Mouse (Mus musculus) hindbrain, embryonic 10.5 days (tissue): Measurements from ENCODE around the gene Klk9. TPM values are rescaled to one million over a fixed set of nuclear protein-coding genes. Genes with fewer than 3 reads are reported as not detected.

Source experiments
- DNase-seq: peaks from one replicate; pipeline ENCODE4 v3.0.0-alpha.2; 2017; ENCODE audit warnings: low spot score
- H3K27ac ChIP-seq: fragments of 300-500 bp; sonication (generic); 2 replicates; pipeline ENCODE4 v1.5.1; 2016; ENCODE audit warnings: mild to moderate bottlenecking, moderate library complexity
- H3K27me3 ChIP-seq: fragments of 300-500 bp; sonication (generic); 2 replicates; pipeline ENCODE4 v1.6.1; 2016; ENCODE audit warnings: mild to moderate bottlenecking; ENCODE audit not compliant: poor library complexity, insufficient read depth, severe bottlenecking
- H3K36me3 ChIP-seq: fragments of 300-500 bp; sonication (generic); 2 replicates; pipeline ENCODE4 v1.6.1; 2016; ENCODE audit warnings: mild to moderate bottlenecking, moderate library complexity
- H3K4me1 ChIP-seq: fragments of 300-500 bp; sonication (generic); replicated peaks from 2 replicates; pipeline ENCODE4 v1.6.1; 2016; ENCODE audit warnings: mild to moderate bottlenecking
- H3K4me3 ChIP-seq: fragments of 300-500 bp; sonication (generic); 2 replicates; pipeline ENCODE4 v1.5.1; 2016; ENCODE audit warnings: mild to moderate bottlenecking, moderate library complexity
- H3K9me3 ChIP-seq: fragments of 300-500 bp; sonication (generic); 2 replicates; pipeline ENCODE4 v1.6.1; 2016; ENCODE audit warnings: mild to moderate bottlenecking, moderate library complexity
- WGBS: fragments of 180-500 bp; shearing (Covaris S2); methylation state at CpG from one replicate; pipeline ENCODE4 v1.1.7; 2016; 5-methylcytosine and 5-hydroxymethylcytosine counted together
- polyA plus RNA-seq: library from polyadenylated mRNA; unstranded; fragments of >200 nt; fragmentation: Nextera tagmentation; extraction: Ambion mirVana; gene quantifications from 2 replicates; pipeline ENCODE4 v1.2.1, GENCODE M21; 2016

The Klk9 gene
- polyA plus RNA-seq, 1 experiment from 2014 or later = 0.13 TPM

- H3K27ac ChIP-seq = no peak overlapping the region
- WGBS = 73% methylated on average over 7 of the region's 7 CpGs
- peaks cover 38% of the 10 kb centered on the region for H3K27me3 ChIP-seq
- no peak overlapping the region for H3K4me3 ChIP-seq
- no peak for DNase-seq
- no peaks in the 10 kb centered on the region for H3K36me3 ChIP-seq
- peaks cover 26% of the 10 kb centered on the region for H3K4me1 ChIP-seq
- H3K9me3 ChIP-seq = no peaks in the 10 kb centered on the region
Observed at GRCm38 (mm10) chr7:43799876-43800275, 8.2 kb downstream of the Klk9 start.

GRCm38 (mm10) chr7:43810994-43811393 is 19.3 kb downstream of the Klk9 start, which contains the start of gene Klk7:
Gene Klk7, plus strand, starts transcription at chr7:43811294.
- Histone ChIP-seq H3K9me3 (no peaks in the 10 kb centered on the region), H3K4me1 (no peaks in the 10 kb centered on the region), H3K27me3 (0 out of 2 replicates have a peak, but pooled peaks cover 3% of the 10 kb centered on the region), H3K36me3 (no peaks in the 10 kb centered on the region), H3K27ac (no peak within 1 kb of the TSS), H3K4me3 (no peak within 1 kb of the TSS)
- no peak for DNase-seq
- 49% methylated on average over 5 of the region's 5 CpGs for WGBS

- no peaks in the 10 kb centered on the region for H3K36me3 ChIP-seq
- no peaks in the 10 kb centered on the region for H3K9me3 ChIP-seq
- H3K4me1 ChIP-seq = no peaks in the 10 kb centered on the region
- H3K27ac ChIP-seq = no peak overlapping the region
- 0 out of 2 replicates have a peak, but pooled peaks cover 3% of the 10 kb centered on the region for H3K27me3 ChIP-seq
- DNase-seq = no peak
- no peak overlapping the region for H3K4me3 ChIP-seq
- WGBS = 84% methylated on average over 7 of the region's 7 CpGs
Observed at GRCm38 (mm10) chr7:43815211-43815610, 23.5 kb downstream of the Klk9 start.

DNA sequence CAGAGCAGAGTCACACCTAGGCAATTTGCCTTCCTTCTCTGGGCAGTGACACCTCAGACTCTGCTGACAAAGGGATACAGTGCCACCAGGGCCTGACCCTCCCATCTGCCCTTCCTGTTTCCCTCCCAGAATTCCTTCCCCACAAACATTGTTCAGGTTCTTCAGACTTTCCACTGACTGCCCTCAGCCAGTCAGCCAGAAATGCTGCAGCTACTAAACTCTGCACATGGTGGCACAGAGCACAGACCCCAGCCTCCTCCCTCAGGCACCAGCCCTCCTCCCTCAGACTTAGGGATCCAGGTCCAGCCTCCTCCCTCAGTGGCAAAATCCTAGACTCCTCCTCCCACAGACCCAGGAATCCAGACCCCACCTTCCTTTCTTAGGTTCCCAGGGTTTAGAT is 25.1 kb downstream of the Klk9 start:
- no peaks in the 10 kb centered on the region for H3K36me3 ChIP-seq
- H3K27ac ChIP-seq = no peak overlapping the region
- DNase-seq = no peak
- H3K4me1 ChIP-seq = no peaks in the 10 kb centered on the region
- H3K9me3 ChIP-seq = no peaks in the 10 kb centered on the region
- no peak overlapping the region for H3K4me3 ChIP-seq
- 0 out of 2 replicates have a peak, but pooled peaks cover 3% of the 10 kb centered on the region for H3K27me3 ChIP-seq

DNA sequence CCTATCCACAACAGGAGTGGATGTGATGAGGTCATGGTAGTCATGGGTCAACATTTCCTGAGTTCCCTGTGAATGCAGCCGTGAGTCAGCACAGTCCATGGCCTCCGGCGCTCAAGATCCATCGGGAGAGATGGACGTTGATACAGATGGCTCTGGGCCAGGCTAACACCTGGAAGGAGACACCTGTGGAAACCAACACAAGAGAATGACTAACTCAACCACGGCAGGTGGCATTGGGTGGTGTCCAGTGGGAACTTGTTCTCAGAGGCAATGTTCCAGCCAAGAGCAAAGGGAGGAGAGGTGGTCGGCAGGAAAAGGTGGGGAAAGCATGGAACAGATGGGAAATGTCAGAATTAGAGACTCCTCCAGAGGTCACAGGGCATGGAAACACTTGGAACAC is 29.9 kb downstream of the Klk9 start:
- Histone ChIP-seq H3K27me3 (no peaks in the 10 kb centered on the region), H3K4me1 (no peaks in the 10 kb centered on the region; the same call in 1 of the 2 replicates), H3K9me3 (no peaks in the 10 kb centered on the region), H3K27ac (no peak overlapping the region), H3K36me3 (no peaks in the 10 kb centered on the region), H3K4me3 (no peak overlapping the region)
- DNase-seq = no peak
- 91% methylated on average over 7 of the region's 7 CpGs for WGBS

DNA sequence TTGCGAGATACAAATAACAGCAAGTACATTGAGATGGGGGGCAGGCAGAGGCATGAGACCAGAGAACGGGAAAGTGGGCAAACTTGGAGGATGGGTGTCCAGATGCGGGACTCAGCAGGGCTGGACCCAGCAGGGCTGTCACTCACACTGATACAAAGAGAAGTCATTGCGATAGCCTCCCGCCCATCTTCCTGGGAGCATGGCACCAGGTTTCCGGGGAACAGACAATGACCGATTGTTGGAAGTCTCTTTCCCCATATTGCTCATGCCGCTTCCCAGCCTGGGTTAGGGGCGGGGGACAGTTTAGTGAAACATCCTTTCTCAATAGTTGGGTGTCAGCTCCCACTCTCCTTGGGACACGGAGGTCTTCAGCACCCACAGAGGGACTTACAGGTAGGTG is 32.5 kb downstream of the Klk9 start, which contains the start of gene Klk6:
TSS of gene Klk6 (plus strand) at position 301 of the 400 bp plus-strand sequence.
- Histone ChIP-seq H3K4me3 (no peak within 1 kb of the TSS), H3K4me1 (no peaks in the 10 kb centered on the region; the same call in 1 of the 2 replicates), H3K9me3 (no peaks in the 10 kb centered on the region), H3K27me3 (no peaks in the 10 kb centered on the region), H3K27ac (no peak within 1 kb of the TSS), H3K36me3 (no peaks in the 10 kb centered on the region)
- no peak for DNase-seq
- 73% methylated on average over 10 of the region's 10 CpGs for WGBS

GRCm38 (mm10) chr7:43826056-43826455 is 34.4 kb downstream of the Klk9 start:
- no peaks in the 10 kb centered on the region for H3K36me3 ChIP-seq
- no peaks in the 10 kb centered on the region for H3K9me3 ChIP-seq
- no peak for DNase-seq
- H3K27me3 ChIP-seq = no peaks in the 10 kb centered on the region
- H3K4me1 ChIP-seq = no peaks in the 10 kb centered on the region; the same call in 1 of the 2 replicates
- H3K4me3 ChIP-seq = no peak overlapping the region
- 89% methylated on average over 5 of the region's 5 CpGs for WGBS
- H3K27ac ChIP-seq = no peak overlapping the region

DNA sequence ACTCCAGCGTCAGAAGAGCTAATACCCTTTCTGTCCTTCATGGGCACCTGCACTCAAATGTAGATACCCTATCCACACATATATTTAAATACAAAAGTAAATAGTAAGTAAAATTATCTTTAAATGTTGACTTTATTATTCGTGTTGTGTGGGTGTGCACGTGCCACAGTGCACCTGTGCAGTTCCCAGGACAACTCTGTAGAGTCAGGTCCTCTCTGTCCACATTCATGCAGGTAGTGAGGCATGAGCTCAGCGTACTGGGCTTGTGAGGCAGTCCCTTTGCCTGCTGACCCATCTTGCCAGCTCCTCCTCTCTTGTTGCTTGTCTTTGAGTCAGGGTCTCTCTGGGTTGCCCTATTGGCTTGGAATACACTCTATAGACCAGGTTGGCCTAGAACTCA is 36.0 kb downstream of the Klk9 start:
- WGBS = 85% methylated on average over 4 of the region's 4 CpGs
- DNase-seq = no peak

DNA sequence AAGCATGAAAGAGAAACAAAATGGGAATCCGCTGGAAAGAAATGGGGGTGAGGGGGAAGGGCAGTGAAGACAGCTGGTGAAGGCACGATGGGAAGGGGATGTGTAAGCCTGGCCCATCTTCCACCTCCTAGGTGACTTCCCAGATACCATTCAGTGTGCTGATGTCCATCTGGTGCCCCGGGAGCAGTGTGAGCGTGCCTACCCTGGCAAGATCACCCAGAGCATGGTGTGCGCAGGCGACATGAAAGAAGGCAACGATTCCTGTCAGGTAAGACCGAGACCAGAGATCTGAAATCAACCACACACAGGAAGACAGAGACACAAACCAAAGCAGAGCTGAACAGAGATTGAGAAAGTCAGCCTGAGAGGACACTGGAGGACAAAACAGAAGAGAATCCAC is 37.3 kb downstream of the Klk9 start:
- Histone ChIP-seq H3K27ac (no peak overlapping the region), H3K4me1 (no peaks in the 10 kb centered on the region; the same call in 1 of the 2 replicates), H3K27me3 (no peaks in the 10 kb centered on the region), H3K9me3 (no peaks in the 10 kb centered on the region), H3K36me3 (no peaks in the 10 kb centered on the region), H3K4me3 (no peak overlapping the region)
- 90% methylated on average over 8 of the region's 8 CpGs for WGBS
- no peak for DNase-seq

More for the DNA sequence above, 36.0 kb downstream of the Klk9 start:
- Histone ChIP-seq H3K4me3 (no peak overlapping the region), H3K4me1 (no peaks in the 10 kb centered on the region; the same call in 1 of the 2 replicates), H3K9me3 (no peaks in the 10 kb centered on the region), H3K36me3 (no peaks in the 10 kb centered on the region), H3K27me3 (no peaks in the 10 kb centered on the region), H3K27ac (no peak overlapping the region)

DNA sequence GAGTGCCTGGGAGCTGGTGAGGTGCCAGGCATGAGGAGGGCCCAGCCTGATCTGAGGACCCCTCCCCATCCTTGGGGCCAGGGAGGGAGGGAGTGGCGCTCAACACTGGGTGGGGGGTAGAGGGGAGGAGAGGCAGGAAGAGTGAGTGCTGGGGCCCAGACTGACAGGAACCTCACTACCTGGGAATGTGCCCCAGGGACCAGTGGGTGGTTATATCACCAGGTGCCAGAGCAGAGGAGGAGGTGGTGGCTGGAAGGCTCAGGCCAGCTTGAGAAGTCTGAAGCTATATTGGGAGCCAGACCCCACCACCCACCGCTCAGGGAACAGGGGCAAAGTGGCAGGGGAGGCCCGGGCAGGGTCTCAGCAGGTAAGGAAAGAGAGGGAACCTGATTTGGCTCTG is 50.0 kb downstream of the Klk9 start, which contains the start of gene Klk5:
TSS of gene Klk5 (plus strand) at position 271 of the 400 bp plus-strand sequence.
- no peaks in the 10 kb centered on the region for H3K4me1 ChIP-seq

GRCm38 (mm10) chr7:43843801-43844200 is 52.1 kb downstream of the Klk9 start:
- no peak for DNase-seq
- Histone ChIP-seq H3K27ac (no peak overlapping the region), H3K4me1 (no peaks in the 10 kb centered on the region), H3K27me3 (no peaks in the 10 kb centered on the region), H3K36me3 (no peaks in the 10 kb centered on the region), H3K4me3 (no peak overlapping the region), H3K9me3 (no peaks in the 10 kb centered on the region)
- 94% methylated on average over 4 of the region's 4 CpGs for WGBS

More for the DNA sequence above, 50.0 kb downstream of the Klk9 start, which contains the start of gene Klk5:
- WGBS = 72% methylated on average over 3 of the region's 3 CpGs
- Histone ChIP-seq H3K27me3 (no peaks in the 10 kb centered on the region), H3K4me3 (no peak within 1 kb of the TSS), H3K27ac (no peak within 1 kb of the TSS), H3K36me3 (no peaks in the 10 kb centered on the region), H3K9me3 (no peaks in the 10 kb centered on the region)
- no peak for DNase-seq
